Mouse (Mus musculus): ENCODE measurements around the gene Sema5a. TPM values are rescaled to one million over a fixed set of nuclear protein-coding genes. Genes with fewer than 3 reads are reported as not detected.
"Not testable (repeated sequence)": the region's sequence is repeated elsewhere in the genome, so short reads cannot be mapped to it uniquely, and the experiment has no call there.

The Sema5a gene
- total RNA-seq (2017) = 0.10 to 0.53 TPM in 2 of 3 replicates, not detected in the other

DNA sequence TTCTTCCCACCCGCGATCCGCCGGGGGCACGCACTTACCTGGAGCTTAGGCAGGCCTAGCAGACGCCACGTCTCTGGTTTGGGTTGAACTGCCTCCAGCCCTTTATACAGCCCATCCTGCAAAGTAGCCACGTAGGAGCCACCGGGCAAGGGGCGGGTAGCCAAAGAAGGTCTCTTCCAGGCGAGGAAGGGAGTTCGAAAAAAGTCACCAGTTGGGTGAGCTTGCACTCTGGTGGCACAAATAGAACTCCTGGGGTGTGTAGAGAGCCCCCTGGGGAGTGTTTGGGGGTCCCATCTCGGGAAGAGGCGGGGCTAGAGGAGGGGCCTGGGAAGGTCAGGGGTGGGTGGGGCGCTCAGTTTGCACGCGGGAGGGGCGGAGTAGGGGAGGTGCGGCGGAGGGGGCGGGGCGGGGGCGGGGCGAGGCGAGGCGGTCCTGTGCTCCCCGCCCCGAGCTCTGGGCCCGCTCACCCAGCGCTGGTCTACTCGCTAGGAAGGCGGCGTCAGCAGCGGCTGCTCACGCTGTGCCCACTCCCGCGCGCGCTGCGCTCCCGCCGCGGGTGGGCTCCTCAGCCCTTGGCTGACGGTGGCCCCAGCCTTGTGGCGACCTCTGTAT lies at the start of gene Sema5a:
Gene Sema5a, plus strand, starts transcription at position 467 of the 612 bp plus-strand sequence.
- ATAC-seq (replicated peaks; ENCODE audit: insufficient number of reproducible peaks, low FRiP score, low TSS enrichment, poor library complexity, severe bottlenecking) = no peak

- ATAC-seq (replicated peaks; ENCODE audit: insufficient number of reproducible peaks, low FRiP score, low TSS enrichment, poor library complexity, severe bottlenecking) = no peak
Measured at GRCm38 (mm10) chr15:32198076-32198475, 46.5 kb upstream of the Sema5a start.

DNA sequence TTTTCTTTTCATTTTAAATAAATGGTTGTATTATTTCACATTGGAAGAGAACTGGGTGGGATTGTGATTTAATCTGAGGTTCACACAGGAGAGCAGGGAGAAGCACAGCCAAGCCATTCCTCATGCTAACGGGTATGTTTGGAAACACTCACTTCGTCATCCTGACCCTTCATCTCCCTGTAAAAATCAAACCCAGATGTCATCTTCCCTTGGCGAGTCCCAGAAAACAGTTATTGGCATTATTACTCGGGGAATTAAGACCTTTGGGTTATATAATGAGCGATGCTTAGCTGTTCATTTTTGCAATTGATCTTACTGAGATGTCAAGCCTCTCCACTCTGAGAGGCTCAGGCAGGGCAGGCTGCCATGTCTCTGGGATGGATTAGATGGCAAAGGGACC lies 46.0 kb upstream of the Sema5a start:
- ATAC-seq (replicated peaks; ENCODE audit: insufficient number of reproducible peaks, low FRiP score, low TSS enrichment, poor library complexity, severe bottlenecking) = no peak

DNA sequence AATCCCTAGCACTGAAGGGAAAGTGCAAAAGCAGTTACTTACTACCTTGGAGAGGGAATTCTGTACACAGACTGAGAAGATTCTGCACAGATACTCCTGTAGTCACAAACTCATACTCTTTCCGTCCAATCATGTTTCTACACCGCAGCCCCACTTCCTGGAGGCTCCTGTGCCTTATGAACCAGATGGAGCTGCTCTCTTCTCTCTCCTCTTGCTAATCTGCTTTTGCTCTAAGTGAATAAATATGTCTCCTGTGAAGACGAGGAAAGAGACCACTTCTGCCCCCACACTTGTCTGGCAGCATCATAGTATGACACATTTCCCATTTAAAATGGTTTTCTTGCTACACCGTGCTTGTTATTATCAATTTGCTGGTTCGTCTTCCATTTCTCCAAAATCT lies 41.4 kb upstream of the Sema5a start:
- no peak for ATAC-seq (replicated peaks; ENCODE audit: insufficient number of reproducible peaks, low FRiP score, low TSS enrichment, poor library complexity, severe bottlenecking)

DNA sequence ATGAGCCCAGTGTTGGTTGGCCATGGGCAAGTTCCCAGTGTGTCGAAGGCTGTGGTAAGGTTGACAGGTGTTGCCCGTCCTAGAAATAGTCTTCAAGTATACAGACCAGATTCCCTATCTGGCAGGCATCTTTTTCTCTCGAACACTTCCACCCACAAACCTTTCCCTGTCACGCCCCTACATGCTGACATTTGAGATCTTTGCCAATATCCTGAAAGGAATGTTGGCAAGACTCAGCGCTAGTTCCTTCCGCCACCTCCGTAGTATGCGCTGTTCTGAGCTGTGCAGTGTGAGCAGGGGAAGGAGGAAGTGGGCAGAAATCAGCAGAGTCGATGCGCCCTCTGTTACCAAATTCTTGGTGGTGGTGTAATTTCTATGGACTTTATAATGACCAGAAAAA lies 39.7 kb upstream of the Sema5a start:
- ATAC-seq (replicated peaks; ENCODE audit: insufficient number of reproducible peaks, low FRiP score, low TSS enrichment, poor library complexity, severe bottlenecking) = no peak

DNA sequence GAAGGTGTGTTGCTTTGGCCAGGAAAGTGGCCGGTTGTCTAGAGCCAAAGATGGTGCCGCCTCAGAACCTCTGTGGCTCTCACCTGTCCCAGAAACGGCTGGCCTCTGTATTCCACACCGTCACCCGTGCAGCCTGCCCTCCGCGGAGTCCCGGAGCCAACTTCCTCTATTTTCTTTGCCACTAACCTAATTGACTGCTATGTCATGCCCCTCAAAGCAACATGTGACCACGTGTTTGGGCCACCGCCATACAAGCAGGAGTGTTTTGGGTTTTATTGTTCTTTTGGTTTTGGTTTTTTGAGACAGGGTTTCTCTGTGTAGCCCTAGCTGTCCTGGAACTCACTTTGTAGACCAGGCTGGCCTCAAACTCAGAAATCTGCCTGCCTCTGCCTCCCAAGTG lies 29.9 kb upstream of the Sema5a start:
- ATAC-seq (replicated peaks; ENCODE audit: insufficient number of reproducible peaks, low FRiP score, low TSS enrichment, poor library complexity, severe bottlenecking) = not testable (repeated sequence)

DNA sequence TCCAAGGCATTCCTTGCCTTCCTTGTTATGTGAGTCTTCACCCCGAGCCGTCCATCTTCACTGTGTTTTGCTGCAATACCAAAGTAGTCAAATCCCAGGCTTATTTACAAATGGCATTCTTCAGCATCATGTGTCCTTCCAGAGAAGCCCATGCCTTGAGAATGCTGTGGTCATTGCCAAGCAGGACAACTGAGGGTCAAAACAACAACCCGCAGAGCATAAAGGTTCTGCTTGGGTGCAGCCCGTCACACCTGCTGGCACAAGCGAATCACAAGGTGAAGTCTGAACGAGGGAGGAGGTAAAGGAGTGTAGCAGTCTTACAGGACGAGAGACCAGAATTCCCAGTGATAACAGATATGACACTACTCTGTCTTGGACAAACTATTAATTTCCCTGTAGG lies 21.6 kb upstream of the Sema5a start:
- no peak for ATAC-seq (replicated peaks; ENCODE audit: insufficient number of reproducible peaks, low FRiP score, low TSS enrichment, poor library complexity, severe bottlenecking)

DNA sequence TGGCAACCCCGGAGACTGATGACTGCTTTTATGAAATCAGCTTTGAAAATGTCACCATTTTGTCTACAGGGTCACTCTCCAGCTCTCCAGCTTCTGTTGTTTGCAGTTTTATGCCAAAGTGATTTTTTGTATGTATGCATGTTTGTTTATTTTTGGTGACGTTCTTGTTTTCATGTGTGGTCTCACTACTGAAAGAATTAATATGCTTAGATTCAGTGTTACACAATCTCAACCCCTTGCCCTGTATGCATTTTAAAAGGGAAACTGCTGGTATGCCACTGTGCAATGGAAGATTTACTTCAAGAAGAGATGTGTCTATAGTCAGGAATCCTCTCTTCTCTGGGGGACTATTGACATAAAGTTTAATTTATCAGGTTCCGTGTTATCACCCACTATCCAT lies 19.2 kb upstream of the Sema5a start:
- no peak for ATAC-seq (replicated peaks; ENCODE audit: insufficient number of reproducible peaks, low FRiP score, low TSS enrichment, poor library complexity, severe bottlenecking)

- ATAC-seq (replicated peaks; ENCODE audit: insufficient number of reproducible peaks, low FRiP score, low TSS enrichment, poor library complexity, severe bottlenecking) = no peak
Measured at GRCm38 (mm10) chr15:32226381-32226780, 18.2 kb upstream of the Sema5a start.

GRCm38 (mm10) chr15:32226888-32227395 lies 17.7 kb upstream of the Sema5a start:
- ATAC-seq (replicated peaks; ENCODE audit: insufficient number of reproducible peaks, low FRiP score, low TSS enrichment, poor library complexity, severe bottlenecking) = no peak

- ATAC-seq (replicated peaks; ENCODE audit: insufficient number of reproducible peaks, low FRiP score, low TSS enrichment, poor library complexity, severe bottlenecking) = no peak
Measured at GRCm38 (mm10) chr15:32230066-32230465, 14.5 kb upstream of the Sema5a start.

DNA sequence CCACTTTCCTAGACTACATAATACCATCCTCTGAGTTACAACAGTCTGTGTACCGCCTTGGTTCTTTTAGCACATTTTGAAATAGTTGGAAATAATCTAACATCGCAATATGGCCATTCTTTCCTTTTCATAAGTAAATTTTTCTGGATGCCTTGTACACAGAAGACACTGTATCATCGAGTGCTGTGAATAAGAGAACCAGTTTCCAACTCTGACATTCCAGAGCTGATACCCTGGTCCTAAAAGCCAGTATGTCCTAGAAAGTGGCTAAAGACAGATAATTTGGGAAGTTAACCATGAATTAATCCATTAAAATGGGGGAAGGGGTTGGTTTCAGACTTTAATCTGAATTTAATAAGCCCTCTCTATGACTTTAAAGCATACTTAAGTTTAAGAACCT lies 12.4 kb upstream of the Sema5a start:
- no peak for ATAC-seq (replicated peaks; ENCODE audit: insufficient number of reproducible peaks, low FRiP score, low TSS enrichment, poor library complexity, severe bottlenecking)

- ATAC-seq (replicated peaks; ENCODE audit: insufficient number of reproducible peaks, low FRiP score, low TSS enrichment, poor library complexity, severe bottlenecking) = not testable (repeated sequence)
Measured at GRCm38 (mm10) chr15:32232666-32233141, 11.9 kb upstream of the Sema5a start.

GRCm38 (mm10) chr15:32233451-32233850 lies 11.2 kb upstream of the Sema5a start:
- no peak for ATAC-seq (replicated peaks; ENCODE audit: insufficient number of reproducible peaks, low FRiP score, low TSS enrichment, poor library complexity, severe bottlenecking)

- no peak for ATAC-seq (replicated peaks; ENCODE audit: insufficient number of reproducible peaks, low FRiP score, low TSS enrichment, poor library complexity, severe bottlenecking)
Measured at GRCm38 (mm10) chr15:32239099-32239498, 5.5 kb upstream of the Sema5a start.

DNA sequence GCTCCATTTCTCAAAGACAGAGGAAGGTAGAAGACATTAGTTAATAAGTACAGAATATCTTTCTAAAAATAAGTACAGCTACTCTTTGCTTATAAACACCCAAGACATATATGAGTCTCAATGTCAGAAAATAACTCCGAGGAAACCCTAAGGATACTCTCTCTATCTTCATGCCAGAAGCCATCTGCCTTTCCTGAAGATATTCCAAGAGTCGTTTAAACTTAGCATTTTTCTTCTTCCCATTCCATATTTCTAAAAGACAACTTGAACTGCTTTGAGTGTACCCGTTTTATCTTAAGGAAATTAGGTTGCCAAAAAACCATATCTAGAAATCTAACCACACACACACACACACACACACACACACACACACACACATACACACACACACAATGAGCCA lies 4.5 kb upstream of the Sema5a start:
- ATAC-seq (replicated peaks; ENCODE audit: insufficient number of reproducible peaks, low FRiP score, low TSS enrichment, poor library complexity, severe bottlenecking) = no peak

DNA sequence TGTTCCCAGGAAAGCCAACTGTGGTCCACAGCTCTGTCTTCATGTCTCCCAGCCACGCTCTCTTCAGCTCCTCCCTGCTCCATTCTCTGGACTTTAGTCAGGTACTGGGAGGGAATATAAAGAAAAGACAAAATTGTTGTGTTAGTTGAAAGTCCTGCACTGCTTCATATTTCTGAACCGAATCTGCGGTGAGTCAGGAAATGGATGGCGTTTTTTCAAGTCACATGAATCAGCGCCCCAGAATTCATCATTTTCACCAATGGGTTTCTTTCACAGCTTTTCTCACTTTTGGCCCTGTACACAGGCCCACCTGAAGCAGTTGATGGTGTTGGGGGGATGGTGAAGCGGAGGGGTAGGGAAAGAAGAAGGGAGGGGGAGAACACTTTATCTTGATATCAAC lies 2.9 kb upstream of the Sema5a start:
- no peak for ATAC-seq (replicated peaks; ENCODE audit: insufficient number of reproducible peaks, low FRiP score, low TSS enrichment, poor library complexity, severe bottlenecking)

DNA sequence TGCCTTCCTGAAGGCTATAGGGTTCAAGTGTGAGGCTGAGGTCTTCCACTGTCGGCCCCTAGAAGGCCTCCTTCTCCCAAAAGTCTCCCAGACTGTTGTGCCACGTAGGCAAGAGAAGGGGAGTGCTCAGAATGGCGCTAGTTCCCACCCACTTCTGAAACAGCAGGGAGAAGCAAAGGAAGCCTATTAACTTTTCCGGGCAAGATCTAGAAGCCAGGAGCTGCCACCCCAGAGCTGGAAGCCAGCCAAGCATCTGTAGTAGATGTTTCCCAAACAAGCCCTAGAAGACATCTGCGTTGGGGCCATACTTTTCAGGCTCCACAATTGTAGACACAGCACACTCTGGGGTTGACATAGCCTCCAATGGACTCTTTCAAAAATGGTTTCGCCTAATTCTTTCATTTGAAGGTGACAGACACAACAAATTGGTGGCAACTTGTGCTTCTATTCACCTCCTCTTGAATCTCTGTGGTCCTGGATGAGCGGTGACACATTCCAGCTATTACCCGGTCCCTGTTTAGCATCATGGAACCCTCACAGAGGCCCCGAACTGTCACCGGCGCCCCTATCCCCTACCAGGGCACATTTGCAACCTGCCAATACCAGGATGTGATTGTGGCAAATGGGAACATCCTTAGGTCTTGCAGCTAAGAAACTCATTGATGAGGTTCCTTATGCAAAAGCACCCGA lies 1.4 kb upstream of the Sema5a start:
- no peak for ATAC-seq (replicated peaks; ENCODE audit: insufficient number of reproducible peaks, low FRiP score, low TSS enrichment, poor library complexity, severe bottlenecking)

GRCm38 (mm10) chr15:32243824-32244223 lies 786 bp upstream of the Sema5a start:
- no peak for ATAC-seq (replicated peaks; ENCODE audit: insufficient number of reproducible peaks, low FRiP score, low TSS enrichment, poor library complexity, severe bottlenecking)

All from monocyte, adult 5-6 weeks (primary cell).